Mouse (Mus musculus) limb, embryonic 11.5 days (tissue): ENCODE data around the gene Ulk1. TPM values are rescaled to one million over a fixed set of nuclear protein-coding genes. Genes with fewer than 3 reads are reported as not detected.

Experiments used
- ATAC-seq: fragments of 200-750 bp; cut with Nextera tagmentation; 2 replicates; pipeline ENCODE4 v1.8.0; 2017; ENCODE audit warnings: low read depth; ENCODE audit not compliant: insufficient number of reproducible peaks, low FRiP score, low TSS enrichment
- DNase-seq: peaks from one replicate; pipeline ENCODE4 v3.0.0-alpha.2; 2015; ENCODE audit warnings: low spot score
- H3K27ac ChIP-seq: fragments of 300-500 bp; sonication (generic); replicated peaks from 2 replicates; pipeline ENCODE4 v1.5.1; 2014; ENCODE audit warnings: low read depth, mild to moderate bottlenecking, low read length
- H3K27me3 ChIP-seq: fragments of 300-500 bp; sonication (generic); 2 replicates; pipeline ENCODE4 v1.6.1; 2014; ENCODE audit warnings: mild to moderate bottlenecking, low read length, mixed read lengths; ENCODE audit not compliant: control insufficient read depth, insufficient read depth
- H3K36me3 ChIP-seq: fragments of 300-500 bp; sonication (generic); 2 replicates; pipeline ENCODE4 v1.6.1; 2014; ENCODE audit warnings: mild to moderate bottlenecking, low read length, moderate library complexity, mixed read lengths; ENCODE audit not compliant: control insufficient read depth, insufficient read depth
- H3K4me1 ChIP-seq: fragments of 300-500 bp; sonication (generic); 2 replicates; pipeline ENCODE4 v1.6.1; 2014; ENCODE audit warnings: low read length, mixed read lengths; ENCODE audit not compliant: control insufficient read depth, insufficient read depth
- H3K4me2 ChIP-seq: fragments of 300-500 bp; sonication (generic); 2 replicates; pipeline ENCODE4 v1.6.1; 2014; ENCODE audit warnings: low read depth, mild to moderate bottlenecking, moderate library complexity; ENCODE audit not compliant: severe bottlenecking
- H3K4me3 ChIP-seq: fragments of 300-500 bp; sonication (generic); 2 replicates; pipeline ENCODE4 v1.5.1; 2014; ENCODE audit warnings: low read depth, low read length
- H3K9ac ChIP-seq: fragments of 300-500 bp; sonication (generic); 2 replicates; pipeline ENCODE4 v1.6.1; 2014; ENCODE audit warnings: mild to moderate bottlenecking, low read length
- H3K9me3 ChIP-seq: fragments of 300-500 bp; sonication (generic); 2 replicates; pipeline ENCODE4 v1.6.1; 2016; ENCODE audit warnings: low read length; ENCODE audit not compliant: control insufficient read depth
- WGBS: fragments of 180-500 bp; shearing (Covaris S2); extraction: QIAGEN DNeasy Blood & Tissue Kit; methylation state at CpG from one replicate; pipeline ENCODE4 v1.1.7; 2014; 5-methylcytosine and 5-hydroxymethylcytosine counted together
- polyA plus RNA-seq: library from polyadenylated mRNA; unstranded; fragments of >200 nt; fragmentation: Nextera tagmentation; extraction: Ambion mirVana; gene quantifications from 2 replicates; pipeline ENCODE4 v1.2.1, GENCODE M21; 2014

Gene Ulk1
- polyA plus RNA-seq, 1 experiment from 2014 or later: 37.8 TPM

DNA sequence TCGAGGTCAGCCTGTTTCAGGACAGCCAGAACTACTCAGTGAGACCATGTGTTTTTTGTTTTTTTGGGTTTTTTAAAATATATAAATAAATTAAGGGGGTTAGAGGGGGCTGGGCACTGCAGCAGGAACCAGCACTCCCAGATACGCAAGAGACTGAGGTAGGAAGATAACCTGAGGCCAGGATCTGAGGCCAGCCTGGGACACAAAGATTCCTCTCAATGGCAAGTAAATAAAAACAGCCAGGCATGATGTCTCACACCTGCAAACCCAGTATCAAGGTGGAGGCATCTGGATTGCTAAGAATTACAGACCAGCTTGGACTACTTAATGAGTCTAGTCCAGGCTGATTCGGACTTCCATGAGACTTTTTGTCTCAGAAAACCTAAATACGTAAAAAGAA is 40.6 kb downstream of the Ulk1 start:
- Histone ChIP-seq H3K4me3 (peak overlapping the region; percentile 84), H3K27me3 (no peaks in the 10 kb centered on the region), H3K36me3 (peaks cover 2% of the 10 kb centered on the region), H3K4me1 (peaks cover 4% of the 10 kb centered on the region; the same call in 1 of the 2 replicates), H3K9ac (peak overlapping the region; percentile 22; the same call in 1 of the 2 replicates), H3K4me2 (peak overlapping the region; percentile 62), H3K27ac (no peak overlapping the region), H3K9me3 (no peaks in the 10 kb centered on the region)
- 64% methylated on average over 4 of the region's 4 CpGs for WGBS
- DNase-seq (no peak), ATAC-seq (no peak)

DNA sequence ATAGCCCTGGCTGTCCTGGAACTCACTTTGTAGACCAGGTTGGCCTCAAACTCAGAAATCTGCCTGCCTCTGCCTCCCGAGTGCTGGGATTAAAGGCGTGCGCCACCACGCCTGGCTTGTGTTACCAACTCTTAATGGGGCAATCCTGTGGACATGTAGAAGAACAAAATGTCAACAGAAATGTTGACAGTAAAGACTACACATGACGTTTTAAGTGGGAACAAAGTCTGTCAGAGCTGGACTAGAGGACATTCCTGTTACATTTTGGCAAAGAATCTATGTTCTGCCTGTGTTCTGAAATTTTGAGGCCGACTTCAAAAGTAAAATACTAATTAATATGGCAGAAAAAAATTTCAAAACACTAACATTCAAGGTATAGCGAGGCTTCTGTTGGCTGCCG is 46.0 kb downstream of the Ulk1 start:
- H3K27ac ChIP-seq: no peak overlapping the region
- H3K27me3 ChIP-seq: no peaks in the 10 kb centered on the region
- DNase-seq: no peak
- no peak overlapping the region for H3K9ac ChIP-seq
- no peaks in the 10 kb centered on the region for H3K36me3 ChIP-seq
- 94% methylated on average over 8 of the region's 8 CpGs for WGBS
- no peaks in the 10 kb centered on the region for H3K9me3 ChIP-seq
- H3K4me1 ChIP-seq: no peaks in the 10 kb centered on the region
- H3K4me2 ChIP-seq: no peak overlapping the region
- ATAC-seq: no peak
- no peak overlapping the region for H3K4me3 ChIP-seq

GRCm38 (mm10) chr5:110745021-110745420 is 64.9 kb downstream of the Ulk1 start:
- Histone ChIP-seq H3K4me2 (no peak overlapping the region), H3K27me3 (no peaks in the 10 kb centered on the region), H3K4me1 (no peaks in the 10 kb centered on the region), H3K9ac (no peak overlapping the region), H3K9me3 (no peaks in the 10 kb centered on the region), H3K27ac (no peak overlapping the region), H3K36me3 (no peaks in the 10 kb centered on the region), H3K4me3 (no peak overlapping the region)
- DNase-seq: no peak
- WGBS: 86% methylated on average over 1 of the region's 1 CpGs
- no peak for ATAC-seq

DNA sequence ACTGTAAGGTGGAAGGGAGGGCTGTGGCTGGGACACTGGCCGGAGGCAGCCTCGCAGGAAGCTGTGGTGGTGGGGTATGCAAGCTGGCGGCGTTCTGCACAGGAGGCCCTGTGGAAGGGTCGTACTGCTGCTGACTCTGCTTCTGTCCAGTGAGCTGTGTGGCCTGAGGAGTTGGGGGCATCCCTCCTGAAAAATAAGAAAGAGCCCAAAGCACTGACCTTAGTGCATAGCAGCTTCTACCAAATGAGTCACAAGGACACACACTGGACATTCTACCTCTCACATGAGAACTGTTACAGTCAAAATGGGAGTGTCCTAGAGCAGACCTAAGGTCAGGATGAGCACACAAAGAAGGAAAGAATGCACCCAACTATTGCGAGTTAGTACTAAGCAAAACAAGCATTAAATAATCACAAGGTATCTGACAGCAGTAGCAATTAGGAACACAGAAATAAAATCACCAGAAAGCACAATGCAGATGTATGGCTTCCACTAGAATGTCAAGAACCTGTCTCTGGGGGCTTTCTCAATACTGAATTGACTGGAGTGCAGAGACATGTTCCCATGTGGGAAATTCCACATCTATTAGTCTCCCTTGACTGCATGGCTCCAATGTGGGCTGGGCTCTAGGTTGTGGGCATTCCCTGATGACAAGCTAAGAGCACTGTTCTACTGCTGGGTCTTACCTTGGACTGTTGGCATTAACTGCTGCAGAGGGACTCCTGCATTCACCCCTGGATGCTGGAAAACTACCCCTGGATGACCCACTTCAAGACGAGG is 70.2 kb downstream of the Ulk1 start:
- WGBS: 96% methylated on average over 7 of the region's 7 CpGs
- no peaks in the 10 kb centered on the region for H3K27me3 ChIP-seq
- DNase-seq: no peak
- H3K4me2 ChIP-seq: no peak overlapping the region
- no peak overlapping the region for H3K4me3 ChIP-seq
- H3K36me3 ChIP-seq: peaks cover 17% of the 10 kb centered on the region
- no peak overlapping the region for H3K9ac ChIP-seq
- H3K27ac ChIP-seq: no peak overlapping the region
- H3K4me1 ChIP-seq: no peaks in the 10 kb centered on the region
- H3K9me3 ChIP-seq: no peaks in the 10 kb centered on the region
- no peak for ATAC-seq

- WGBS: 81% methylated on average over 1 of the region's 1 CpGs
- no peaks in the 10 kb centered on the region for H3K27me3 ChIP-seq
Observed at GRCm38 (mm10) chr5:110735606-110736005, 74.3 kb downstream of the Ulk1 start.

More at GRCm38 (mm10) chr5:110735606-110736005, 74.3 kb downstream of the Ulk1 start:
- Histone ChIP-seq H3K27ac (no peak overlapping the region), H3K4me2 (no peak overlapping the region), H3K4me1 (no peaks in the 10 kb centered on the region), H3K9ac (no peak overlapping the region), H3K36me3 (peaks cover 27% of the 10 kb centered on the region), H3K4me3 (no peak overlapping the region), H3K9me3 (no peaks in the 10 kb centered on the region)
- no peak for DNase-seq
- ATAC-seq: no peak

Other genes starting within 250 kb of the Ulk1 start
- 68.8 and 72.3 TPM in 2 replicates for gene Noc4l, start 156.7 kb downstream of the Ulk1 start, polyA plus RNA-seq
- gene Ddx51, start 156.6 kb downstream of the Ulk1 start, polyA plus RNA-seq: 36.8 and 45.8 TPM in 2 replicates
- gene Ep400, start 39.4 kb downstream of the Ulk1 start, polyA plus RNA-seq: 45.6 and 51.7 TPM in 2 replicates
- 20.9 and 24.0 TPM in 2 replicates for gene Pus1, start 29.4 kb downstream of the Ulk1 start, polyA plus RNA-seq
- gene Hscb, start 29.7 kb upstream of the Ulk1 start, polyA plus RNA-seq: 25.8 and 27.8 TPM in 2 replicates
- 29.3 and 30.5 TPM in 2 replicates for gene Chek2, start 29.9 kb upstream of the Ulk1 start, polyA plus RNA-seq
- 12.9 and 17.7 TPM in 2 replicates for gene Ttc28, start 69.7 kb upstream of the Ulk1 start, polyA plus RNA-seq